Mouse (Mus musculus): ENCODE data around the gene Ahrr. TPM values are rescaled to one million over a fixed set of nuclear protein-coding genes. Genes with fewer than 3 reads are reported as not detected.

Gene Ahrr
- total and polyA plus RNA-seq, 3 experiments = 0.11 TPM; not detected in 2

- DNase-seq (ENCODE audit: low spot score) (no peak), ATAC-seq (ENCODE audit: extremely low read depth, insufficient number of reproducible peaks, low FRiP score, poor library complexity, severe bottlenecking) (no peak)
These were observed 45.6 kb downstream of the Ahrr start for GRCm38 (mm10) chr13:74246494-74246893.

GRCm38 (mm10) chr13:74245899-74246231 is 46.3 kb downstream of the Ahrr start:
- TF ChIP-seq GATA2 (IDR thresholded peaks at IDR 0.05; ENCODE audit: borderline replicate concordance, low read depth, low read length) (no peak), GATA1 (IDR thresholded peaks at IDR 0.05; ENCODE audit: borderline replicate concordance, low read length) (no peak), TAL1 (conservative IDR thresholded peaks at IDR 0.05; ENCODE audit: low read depth, low read length) (no peak), CTCF (IDR thresholded peaks at IDR 0.05; ENCODE audit: low read depth, low read length) (no peak), POLR2AphosphoS5 (IDR thresholded peaks at IDR 0.05; ENCODE audit: insufficient replicate concordance, low read depth, low read length) (no peak)
- Histone ChIP-seq H3K4me1 (ENCODE audit: insufficient read depth, low read depth, low read length) (0 out of 2 replicates have a peak, but pooled peaks cover 2% of the 10 kb centered on the region), H3K27me3 (ENCODE audit: insufficient read depth, low read length) (peaks cover 13% of the 10 kb centered on the region), H3K36me3 (replicated peaks) (no peaks in the 10 kb centered on the region), H3K9me3 (replicated peaks) (no peaks in the 10 kb centered on the region), H3K4me3 (ENCODE audit: low read depth, low read length) (no peak overlapping the region)
- no peak for DNase-seq (ENCODE audit: low spot score)
- ATAC-seq (ENCODE audit: extremely low read depth, insufficient number of reproducible peaks, low FRiP score, poor library complexity, severe bottlenecking) = no peak

More at GRCm38 (mm10) chr13:74246494-74246893, 45.6 kb downstream of the Ahrr start:
- Histone ChIP-seq H3K36me3 (replicated peaks) (no peaks in the 10 kb centered on the region), H3K4me1 (ENCODE audit: insufficient read depth, low read depth, low read length) (0 out of 2 replicates have a peak, but pooled peaks cover 2% of the 10 kb centered on the region), H3K9me3 (replicated peaks) (no peaks in the 10 kb centered on the region), H3K27me3 (ENCODE audit: insufficient read depth, low read length) (peaks cover 13% of the 10 kb centered on the region), H3K4me3 (ENCODE audit: low read depth, low read length) (no peak overlapping the region)
- TF ChIP-seq GATA2 (IDR thresholded peaks at IDR 0.05; ENCODE audit: borderline replicate concordance, low read depth, low read length) (no peak), GATA1 (IDR thresholded peaks at IDR 0.05; ENCODE audit: borderline replicate concordance, low read length) (no peak), POLR2AphosphoS5 (IDR thresholded peaks at IDR 0.05; ENCODE audit: insufficient replicate concordance, low read depth, low read length) (no peak), TAL1 (conservative IDR thresholded peaks at IDR 0.05; ENCODE audit: low read depth, low read length) (no peak), CTCF (IDR thresholded peaks at IDR 0.05; ENCODE audit: low read depth, low read length) (no peak)

- Histone ChIP-seq H3K4me1 (ENCODE audit: insufficient read depth, low read depth, low read length) (0 out of 2 replicates have a peak, but pooled peaks cover 2% of the 10 kb centered on the region), H3K36me3 (replicated peaks) (no peaks in the 10 kb centered on the region), H3K9me3 (replicated peaks) (no peaks in the 10 kb centered on the region), H3K27me3 (ENCODE audit: insufficient read depth, low read length) (peaks cover 13% of the 10 kb centered on the region), H3K4me3 (ENCODE audit: low read depth, low read length) (no peak overlapping the region)
- DNase-seq (ENCODE audit: low spot score) (no peak), ATAC-seq (ENCODE audit: extremely low read depth, insufficient number of reproducible peaks, low FRiP score, poor library complexity, severe bottlenecking) (no peak)
- no peak for TF ChIP-seq POLR2AphosphoS5 (IDR thresholded peaks at IDR 0.05; ENCODE audit: insufficient replicate concordance, low read depth, low read length)
- no peak for TF ChIP-seq CTCF (IDR thresholded peaks at IDR 0.05; ENCODE audit: low read depth, low read length)
- no peak for TF ChIP-seq GATA2 (IDR thresholded peaks at IDR 0.05; ENCODE audit: borderline replicate concordance, low read depth, low read length)
- no peak for TF ChIP-seq GATA1 (IDR thresholded peaks at IDR 0.05; ENCODE audit: borderline replicate concordance, low read length)
- no peak for TF ChIP-seq TAL1 (conservative IDR thresholded peaks at IDR 0.05; ENCODE audit: low read depth, low read length)
These were observed 46.8 kb downstream of the Ahrr start for GRCm38 (mm10) chr13:74245214-74245898.

- no peak for DNase-seq (ENCODE audit: low spot score)
- no peaks in the 10 kb centered on the region for H3K4me1 ChIP-seq (ENCODE audit: insufficient read depth, low read depth, low read length)
- no peak for ATAC-seq (ENCODE audit: extremely low read depth, insufficient number of reproducible peaks, low FRiP score, poor library complexity, severe bottlenecking)
- no peak overlapping the region for H3K4me3 ChIP-seq (ENCODE audit: low read depth, low read length)
- H3K36me3 ChIP-seq (replicated peaks) = no peaks in the 10 kb centered on the region
- no peak for TF ChIP-seq GATA1 (IDR thresholded peaks at IDR 0.05; ENCODE audit: borderline replicate concordance, low read length)
- TF ChIP-seq POLR2AphosphoS5 (IDR thresholded peaks at IDR 0.05; ENCODE audit: insufficient replicate concordance, low read depth, low read length) = no peak
- TF ChIP-seq CTCF (IDR thresholded peaks at IDR 0.05; ENCODE audit: low read depth, low read length) = no peak
- TF ChIP-seq TAL1 (conservative IDR thresholded peaks at IDR 0.05; ENCODE audit: low read depth, low read length) = no peak
- no peak for TF ChIP-seq GATA2 (IDR thresholded peaks at IDR 0.05; ENCODE audit: borderline replicate concordance, low read depth, low read length)
- no peaks in the 10 kb centered on the region for H3K9me3 ChIP-seq (replicated peaks)
- 0 out of 2 replicates have a peak, but pooled peaks cover 3% of the 10 kb centered on the region for H3K27me3 ChIP-seq (ENCODE audit: insufficient read depth, low read length)
These were observed 54.6 kb downstream of the Ahrr start for GRCm38 (mm10) chr13:74237574-74237973.

GRCm38 (mm10) chr13:74220659-74221058 is 71.5 kb downstream of the Ahrr start:
- Histone ChIP-seq H3K4me1 (ENCODE audit: insufficient read depth, low read depth, low read length) (no peaks in the 10 kb centered on the region), H3K9me3 (replicated peaks) (no peaks in the 10 kb centered on the region), H3K27me3 (ENCODE audit: insufficient read depth, low read length) (peaks cover 10% of the 10 kb centered on the region), H3K4me3 (ENCODE audit: low read depth, low read length) (no peak overlapping the region), H3K36me3 (replicated peaks) (no peaks in the 10 kb centered on the region)
- no peak for DNase-seq (ENCODE audit: low spot score)
- TF ChIP-seq CTCF (IDR thresholded peaks at IDR 0.05; ENCODE audit: low read depth, low read length) (no peak), GATA2 (IDR thresholded peaks at IDR 0.05; ENCODE audit: borderline replicate concordance, low read depth, low read length) (no peak), GATA1 (IDR thresholded peaks at IDR 0.05; ENCODE audit: borderline replicate concordance, low read length) (no peak), POLR2AphosphoS5 (IDR thresholded peaks at IDR 0.05; ENCODE audit: insufficient replicate concordance, low read depth, low read length) (no peak), TAL1 (conservative IDR thresholded peaks at IDR 0.05; ENCODE audit: low read depth, low read length) (no peak)
- no peak for ATAC-seq (ENCODE audit: extremely low read depth, insufficient number of reproducible peaks, low FRiP score, poor library complexity, severe bottlenecking)

GRCm38 (mm10) chr13:74218441-74218840 is 73.7 kb downstream of the Ahrr start:
- no peak overlapping the region for H3K4me3 ChIP-seq (ENCODE audit: low read depth, low read length)
- DNase-seq (ENCODE audit: low spot score) (no peak), ATAC-seq (ENCODE audit: extremely low read depth, insufficient number of reproducible peaks, low FRiP score, poor library complexity, severe bottlenecking) (no peak)
- H3K36me3 ChIP-seq (replicated peaks) = no peaks in the 10 kb centered on the region
- peaks cover 20% of the 10 kb centered on the region for H3K27me3 ChIP-seq (ENCODE audit: insufficient read depth, low read length)
- no peaks in the 10 kb centered on the region for H3K9me3 ChIP-seq (replicated peaks)
- TF ChIP-seq GATA2 (IDR thresholded peaks at IDR 0.05; ENCODE audit: borderline replicate concordance, low read depth, low read length) = no peak
- no peak for TF ChIP-seq GATA1 (IDR thresholded peaks at IDR 0.05; ENCODE audit: borderline replicate concordance, low read length)
- TF ChIP-seq CTCF (IDR thresholded peaks at IDR 0.05; ENCODE audit: low read depth, low read length) = no peak
- no peak for TF ChIP-seq POLR2AphosphoS5 (IDR thresholded peaks at IDR 0.05; ENCODE audit: insufficient replicate concordance, low read depth, low read length)
- no peak for TF ChIP-seq TAL1 (conservative IDR thresholded peaks at IDR 0.05; ENCODE audit: low read depth, low read length)
- H3K4me1 ChIP-seq (ENCODE audit: insufficient read depth, low read depth, low read length) = no peaks in the 10 kb centered on the region
